Mouse (Mus musculus): Measurements from ENCODE around the gene Ppil6. TPM values are rescaled to one million over a fixed set of nuclear protein-coding genes. Genes with fewer than 3 reads are reported as not detected.
"Not testable (repeated sequence)": the region's sequence is repeated elsewhere in the genome, so short reads cannot be mapped to it uniquely, and the experiment has no call there.

The Ppil6 gene
- total and polyA plus RNA-seq, 2 experiments, result 0.26 to 1.1 TPM

DNA sequence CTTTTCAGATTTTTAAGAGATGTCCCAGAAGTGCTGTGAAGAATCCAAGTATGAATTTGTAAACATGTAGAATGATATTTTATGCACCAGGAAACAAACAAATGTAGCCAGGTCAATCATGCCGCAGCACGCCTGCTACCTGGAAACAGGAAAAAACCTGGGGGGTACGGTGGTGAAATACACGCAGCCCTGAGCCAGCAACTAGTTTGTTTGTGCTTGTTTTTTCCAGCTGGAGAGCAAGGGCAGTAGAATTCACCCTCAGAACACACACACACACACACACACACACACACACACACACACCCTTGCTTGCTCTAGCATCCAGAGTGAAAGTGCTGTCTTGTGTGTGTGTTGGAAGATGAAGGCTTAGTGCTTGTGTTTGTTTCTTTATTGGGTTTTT lies 872 bp downstream of the Ppil6 start:
- WGBS, result 10% methylated on average over 4 of the region's 4 CpGs
- peak; percentile 45 for DNase-seq (ENCODE audit: extremely low read depth, low read depth, low spot score)
- TF ChIP-seq CTCF (IDR thresholded peaks at IDR 0.05; ENCODE audit: low read depth, low read length), result no peak
- TF ChIP-seq POLR2A (IDR thresholded peaks at IDR 0.05; ENCODE audit: extremely low read depth, insufficient read depth, low read length), result no peak
- peaks cover 7% of the 10 kb centered on the region for H3K36me3 ChIP-seq (ENCODE audit: control insufficient read depth, insufficient read depth, low read length)
- H3K4me3 ChIP-seq (ENCODE audit: insufficient read depth, low read depth, low read length), result no peak overlapping the region
- H3K4me1 ChIP-seq (ENCODE audit: control insufficient read depth, insufficient read depth, low read length), result peaks cover 14% of the 10 kb centered on the region
- no peaks in the 10 kb centered on the region for H3K27me3 ChIP-seq (ENCODE audit: control insufficient read depth, insufficient read depth, low read length)
- peaks cover 3% of the 10 kb centered on the region; the same call in 1 of the 2 replicates for H3K79me2 ChIP-seq (ENCODE audit: control insufficient read depth, insufficient read depth, low read length)
- H3K27ac ChIP-seq (replicated peaks; ENCODE audit: insufficient read depth, low read depth, low read length), result no peak overlapping the region
- no peak overlapping the region for H3K9ac ChIP-seq (ENCODE audit: low read depth, low read length)

DNA sequence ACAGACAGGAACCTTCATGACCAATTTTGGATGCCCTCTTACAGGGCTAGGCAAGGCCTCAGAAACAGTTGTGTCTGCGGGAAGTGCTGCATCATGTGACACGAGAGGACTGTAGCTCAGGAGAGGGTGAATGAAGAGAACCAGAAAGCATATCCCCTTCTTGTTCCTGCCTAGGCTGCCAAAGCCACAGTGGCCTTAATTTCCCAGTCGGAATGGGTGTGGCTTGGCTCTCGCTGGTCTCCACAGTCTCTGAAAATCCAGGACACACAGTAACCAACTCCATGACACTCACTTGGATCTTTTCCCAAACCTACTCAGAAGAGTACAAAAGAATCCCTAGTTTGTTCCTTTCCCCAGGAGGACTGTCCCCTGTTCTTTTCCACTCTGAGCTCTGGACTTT lies 10.7 kb downstream of the Ppil6 start:
- DNase-seq (ENCODE audit: extremely low read depth, low read depth, low spot score), result peak; percentile 92
- H3K27me3 ChIP-seq (ENCODE audit: control insufficient read depth, insufficient read depth, low read length), result no peaks in the 10 kb centered on the region
- WGBS, result 25% methylated on average over 4 of the region's 4 CpGs
- no peak overlapping the region for H3K27ac ChIP-seq (replicated peaks; ENCODE audit: insufficient read depth, low read depth, low read length)
- H3K79me2 ChIP-seq (ENCODE audit: control insufficient read depth, insufficient read depth, low read length), result no peaks in the 10 kb centered on the region
- TF ChIP-seq POLR2A (IDR thresholded peaks at IDR 0.05; ENCODE audit: extremely low read depth, insufficient read depth, low read length) (no peak), CTCF (IDR thresholded peaks at IDR 0.05; ENCODE audit: low read depth, low read length) (no peak)
- peaks cover 4% of the 10 kb centered on the region; the same call in 1 of the 2 replicates for H3K4me1 ChIP-seq (ENCODE audit: control insufficient read depth, insufficient read depth, low read length)
- H3K9ac ChIP-seq (ENCODE audit: low read depth, low read length), result no peak overlapping the region
- no peaks in the 10 kb centered on the region for H3K36me3 ChIP-seq (ENCODE audit: control insufficient read depth, insufficient read depth, low read length)
- H3K4me3 ChIP-seq (ENCODE audit: insufficient read depth, low read depth, low read length), result no peak overlapping the region

DNA sequence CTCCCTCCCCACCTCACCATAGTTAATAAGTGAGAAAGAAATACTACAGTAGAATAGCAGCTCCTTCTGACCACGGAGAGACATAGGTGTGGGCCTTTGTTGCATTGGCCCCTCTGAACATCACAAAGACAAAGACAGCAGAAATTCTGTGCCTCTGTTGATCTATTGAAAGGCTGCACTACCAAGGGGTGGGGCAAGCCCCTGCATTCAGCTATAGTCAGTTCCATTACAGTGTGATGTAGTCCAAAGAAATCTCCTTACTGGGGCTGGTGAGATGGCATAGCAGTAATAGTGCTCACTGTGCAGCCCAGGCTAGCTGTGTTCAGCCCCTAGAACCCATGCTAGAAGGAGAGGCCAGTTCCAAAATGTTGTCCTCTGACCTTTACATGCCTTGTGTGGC lies 14.8 kb downstream of the Ppil6 start:
- Histone ChIP-seq H3K79me2 (ENCODE audit: control insufficient read depth, insufficient read depth, low read length) (no peaks in the 10 kb centered on the region), H3K27me3 (ENCODE audit: control insufficient read depth, insufficient read depth, low read length) (no peaks in the 10 kb centered on the region)
- WGBS, result 86% methylated on average over 1 of the region's 1 CpGs

DNA sequence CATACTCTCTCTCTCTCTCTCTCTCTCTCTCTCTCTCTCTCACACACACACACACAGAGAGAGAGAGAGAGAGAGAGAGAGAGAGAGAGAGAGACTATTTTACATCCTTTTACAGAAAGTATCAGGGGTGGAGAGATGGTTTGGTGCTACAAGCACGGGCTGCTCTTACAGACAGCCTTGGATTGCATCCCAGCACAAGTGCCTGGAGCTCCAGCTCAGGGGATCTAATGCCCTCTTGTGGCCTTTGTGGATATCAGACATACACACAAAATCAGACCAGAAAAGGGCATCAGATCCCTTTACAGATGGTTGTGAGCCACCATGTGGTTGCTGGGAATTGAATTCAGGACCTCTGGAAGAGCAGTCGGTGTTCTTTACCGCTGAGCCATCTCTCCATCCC lies 15.2 kb downstream of the Ppil6 start:
- peak; percentile 83 for TF ChIP-seq CTCF (IDR thresholded peaks at IDR 0.05; ENCODE audit: low read depth, low read length)
- H3K4me1 ChIP-seq (ENCODE audit: control insufficient read depth, insufficient read depth, low read length); H3K27ac ChIP-seq (replicated peaks; ENCODE audit: insufficient read depth, low read depth, low read length); H3K27me3 ChIP-seq (ENCODE audit: control insufficient read depth, insufficient read depth, low read length); H3K79me2 ChIP-seq (ENCODE audit: control insufficient read depth, insufficient read depth, low read length); H3K9ac ChIP-seq (ENCODE audit: low read depth, low read length); H3K4me3 ChIP-seq (ENCODE audit: insufficient read depth, low read depth, low read length); H3K36me3 ChIP-seq (ENCODE audit: control insufficient read depth, insufficient read depth, low read length): not testable (repeated sequence)
- DNase-seq (ENCODE audit: extremely low read depth, low read depth, low spot score), result peak; percentile 74
- WGBS, result 5% methylated on average over 3 of the region's 3 CpGs

More for the DNA sequence above, 14.8 kb downstream of the Ppil6 start:
- Histone ChIP-seq H3K4me1 (ENCODE audit: control insufficient read depth, insufficient read depth, low read length) (peaks cover 4% of the 10 kb centered on the region; the same call in 1 of the 2 replicates), H3K9ac (ENCODE audit: low read depth, low read length) (no peak overlapping the region), H3K36me3 (ENCODE audit: control insufficient read depth, insufficient read depth, low read length) (no peaks in the 10 kb centered on the region), H3K4me3 (ENCODE audit: insufficient read depth, low read depth, low read length) (no peak overlapping the region), H3K27ac (replicated peaks; ENCODE audit: insufficient read depth, low read depth, low read length) (no peak overlapping the region)
- no peak for TF ChIP-seq POLR2A (IDR thresholded peaks at IDR 0.05; ENCODE audit: extremely low read depth, insufficient read depth, low read length)
- TF ChIP-seq CTCF (IDR thresholded peaks at IDR 0.05; ENCODE audit: low read depth, low read length), result no peak
- DNase-seq (ENCODE audit: extremely low read depth, low read depth, low spot score), result no peak

DNA sequence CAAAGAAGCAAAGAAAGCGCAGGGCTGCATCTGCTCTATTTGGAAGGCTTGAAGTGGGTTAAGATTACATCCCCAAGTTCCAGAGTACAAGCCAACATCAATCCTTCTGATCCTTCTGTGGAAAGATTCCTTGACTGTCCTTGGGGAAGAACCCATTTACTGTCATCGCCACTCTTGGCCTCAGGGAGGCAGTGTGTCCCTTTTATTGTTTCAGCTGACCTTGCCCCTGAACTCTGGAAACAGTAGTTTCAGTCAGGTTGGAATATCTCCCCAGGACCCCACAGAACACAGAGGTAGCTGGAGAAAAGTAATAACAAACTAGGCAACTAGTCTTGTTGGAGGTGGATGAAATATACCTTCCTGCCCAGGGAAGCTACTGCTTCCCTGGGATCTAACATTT lies 18.9 kb downstream of the Ppil6 start:
- Histone ChIP-seq H3K27ac (replicated peaks; ENCODE audit: insufficient read depth, low read depth, low read length) (no peak overlapping the region), H3K9ac (ENCODE audit: low read depth, low read length) (no peak overlapping the region), H3K4me1 (ENCODE audit: control insufficient read depth, insufficient read depth, low read length) (no peaks in the 10 kb centered on the region), H3K4me3 (ENCODE audit: insufficient read depth, low read depth, low read length) (no peak overlapping the region), H3K36me3 (ENCODE audit: control insufficient read depth, insufficient read depth, low read length) (no peaks in the 10 kb centered on the region), H3K79me2 (ENCODE audit: control insufficient read depth, insufficient read depth, low read length) (no peaks in the 10 kb centered on the region), H3K27me3 (ENCODE audit: control insufficient read depth, insufficient read depth, low read length) (no peaks in the 10 kb centered on the region)
- WGBS, result 62% methylated on average over 2 of the region's 2 CpGs
- no peak for DNase-seq (ENCODE audit: extremely low read depth, low read depth, low spot score)
- TF ChIP-seq CTCF (IDR thresholded peaks at IDR 0.05; ENCODE audit: low read depth, low read length) (peak; percentile 61; the same call in 1 of the 2 replicates), POLR2A (IDR thresholded peaks at IDR 0.05; ENCODE audit: extremely low read depth, insufficient read depth, low read length) (no peak)

DNA sequence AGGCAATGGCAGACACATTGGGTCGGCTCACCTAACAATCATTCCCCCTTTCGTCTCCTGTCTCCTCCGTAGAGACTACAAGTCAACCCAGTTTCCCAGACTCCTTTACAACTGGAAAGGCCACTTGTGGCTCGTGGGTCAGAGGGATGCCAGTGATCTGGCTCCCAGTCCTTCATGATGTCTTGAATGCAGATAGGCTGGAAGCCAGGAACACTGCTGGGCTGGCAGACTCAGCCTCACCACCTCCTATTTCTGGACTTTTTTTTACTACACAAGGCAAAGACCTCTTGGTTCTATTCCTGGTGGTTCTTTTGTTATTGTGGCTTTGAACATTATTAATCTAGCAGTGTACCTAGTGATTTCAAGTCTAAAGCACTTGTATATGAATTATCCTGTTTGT lies 24.1 kb downstream of the Ppil6 start:
- Histone ChIP-seq H3K4me1 (ENCODE audit: control insufficient read depth, insufficient read depth, low read length) (no peaks in the 10 kb centered on the region), H3K36me3 (ENCODE audit: control insufficient read depth, insufficient read depth, low read length) (no peaks in the 10 kb centered on the region), H3K27ac (replicated peaks; ENCODE audit: insufficient read depth, low read depth, low read length) (no peak overlapping the region), H3K9ac (ENCODE audit: low read depth, low read length) (no peak overlapping the region), H3K79me2 (ENCODE audit: control insufficient read depth, insufficient read depth, low read length) (no peaks in the 10 kb centered on the region), H3K27me3 (ENCODE audit: control insufficient read depth, insufficient read depth, low read length) (no peaks in the 10 kb centered on the region), H3K4me3 (ENCODE audit: insufficient read depth, low read depth, low read length) (no peak overlapping the region)
- TF ChIP-seq POLR2A (IDR thresholded peaks at IDR 0.05; ENCODE audit: extremely low read depth, insufficient read depth, low read length) (no peak), CTCF (IDR thresholded peaks at IDR 0.05; ENCODE audit: low read depth, low read length) (no peak)
- no peak for DNase-seq (ENCODE audit: extremely low read depth, low read depth, low spot score)
- 89% methylated on average over 4 of the region's 4 CpGs for WGBS

All from liver, adult 2 months (tissue).